Mouse (Mus musculus) layer of hippocampus, adult 18-20 months (tissue): ENCODE measurements at regions not wholly inside any gene's neighbourhood (a gene's known extent, or its start where the extent isn't known, plus 50 kb on each side); places are given as distances from the start of the nearest gene placed in this dataset.

ENCODE experiments used
- DNase-seq, 2 experiments: peaks; one replicate each; pipeline ENCODE4 v3.0.0; 2022; ENCODE audit warnings: low spot score in 2 of 2

GRCm38 (mm10) chr15:18189622-18190308, 629.0 kb upstream of the Cdh10 start:
- peak; percentile 1 to 29 for DNase-seq

GRCm38 (mm10) chr15:18190490-18190889, 628.3 kb upstream of the Cdh10 start:
- DNase-seq = no peak

GRCm38 (mm10) chr15:18211102-18211501, 607.6 kb upstream of the Cdh10 start:
- DNase-seq = peak in 1 of 2 experiments; percentile 7

- no peak for DNase-seq
Observed at GRCm38 (mm10) chr15:18219913-18220312, 598.8 kb upstream of the Cdh10 start.
